Mouse (Mus musculus): ENCODE measurements around the gene Gtf3c1.

The Gtf3c1 gene

GRCm38 (mm10) chr7:125618016-125618415 lies 89.6 kb downstream of the Gtf3c1 start:
- DNase-seq (ENCODE audit: low spot score): no peak

GRCm38 (mm10) chr7:125615453-125615852 lies 92.1 kb downstream of the Gtf3c1 start:
- DNase-seq (ENCODE audit: low spot score): no peak

- no peak for DNase-seq (ENCODE audit: low spot score)
These were observed 94.0 kb downstream of the Gtf3c1 start for GRCm38 (mm10) chr7:125613579-125613978.

- DNase-seq (ENCODE audit: low spot score): no peak
These were observed 99.3 kb downstream of the Gtf3c1 start for GRCm38 (mm10) chr7:125608183-125608688.

DNA sequence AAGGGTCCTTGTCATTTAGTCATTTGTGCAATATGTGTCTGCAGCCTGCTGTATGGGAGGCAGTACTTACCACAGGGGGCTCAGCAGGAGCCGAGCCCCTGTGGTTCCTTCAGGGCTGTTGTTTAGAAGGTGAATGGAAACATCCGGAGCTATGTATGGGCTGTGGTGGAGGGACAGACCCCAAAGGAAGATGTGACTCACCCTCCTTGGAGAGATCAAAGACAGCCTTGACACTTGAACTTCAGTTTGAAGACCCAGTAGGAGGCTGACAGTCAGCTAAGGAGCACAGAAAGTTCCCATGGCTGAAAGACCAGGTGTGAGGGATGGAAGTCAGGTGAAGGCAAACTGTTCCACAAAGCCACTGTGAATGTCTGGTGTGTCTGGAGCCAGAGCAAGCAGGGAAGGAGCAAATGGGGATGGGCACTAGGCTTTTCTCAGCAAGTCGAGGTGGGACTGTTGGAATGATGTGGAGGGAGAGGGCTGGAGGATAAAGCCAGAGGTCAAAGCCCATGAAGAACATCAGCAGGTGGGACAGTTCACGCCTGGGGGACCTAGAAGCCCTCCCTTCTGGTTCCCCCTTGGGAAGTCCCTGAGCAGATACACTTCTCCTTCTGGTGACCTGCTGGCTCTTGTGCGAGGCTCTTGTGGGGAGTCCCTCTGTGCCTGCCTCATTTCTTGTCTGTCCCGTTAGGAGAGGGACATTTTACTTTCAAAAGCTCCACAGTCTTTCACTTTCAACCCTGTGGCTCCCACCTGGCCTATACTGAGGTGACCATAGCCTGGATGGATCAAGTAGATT lies 100.0 kb downstream of the Gtf3c1 start:
- DNase-seq (ENCODE audit: low spot score): no peak

- DNase-seq (ENCODE audit: low spot score): no peak
These were observed 101.1 kb downstream of the Gtf3c1 start for GRCm38 (mm10) chr7:125606265-125607164.

- no peak for DNase-seq (ENCODE audit: low spot score)
These were observed 101.8 kb downstream of the Gtf3c1 start for GRCm38 (mm10) chr7:125605725-125606139.

DNA sequence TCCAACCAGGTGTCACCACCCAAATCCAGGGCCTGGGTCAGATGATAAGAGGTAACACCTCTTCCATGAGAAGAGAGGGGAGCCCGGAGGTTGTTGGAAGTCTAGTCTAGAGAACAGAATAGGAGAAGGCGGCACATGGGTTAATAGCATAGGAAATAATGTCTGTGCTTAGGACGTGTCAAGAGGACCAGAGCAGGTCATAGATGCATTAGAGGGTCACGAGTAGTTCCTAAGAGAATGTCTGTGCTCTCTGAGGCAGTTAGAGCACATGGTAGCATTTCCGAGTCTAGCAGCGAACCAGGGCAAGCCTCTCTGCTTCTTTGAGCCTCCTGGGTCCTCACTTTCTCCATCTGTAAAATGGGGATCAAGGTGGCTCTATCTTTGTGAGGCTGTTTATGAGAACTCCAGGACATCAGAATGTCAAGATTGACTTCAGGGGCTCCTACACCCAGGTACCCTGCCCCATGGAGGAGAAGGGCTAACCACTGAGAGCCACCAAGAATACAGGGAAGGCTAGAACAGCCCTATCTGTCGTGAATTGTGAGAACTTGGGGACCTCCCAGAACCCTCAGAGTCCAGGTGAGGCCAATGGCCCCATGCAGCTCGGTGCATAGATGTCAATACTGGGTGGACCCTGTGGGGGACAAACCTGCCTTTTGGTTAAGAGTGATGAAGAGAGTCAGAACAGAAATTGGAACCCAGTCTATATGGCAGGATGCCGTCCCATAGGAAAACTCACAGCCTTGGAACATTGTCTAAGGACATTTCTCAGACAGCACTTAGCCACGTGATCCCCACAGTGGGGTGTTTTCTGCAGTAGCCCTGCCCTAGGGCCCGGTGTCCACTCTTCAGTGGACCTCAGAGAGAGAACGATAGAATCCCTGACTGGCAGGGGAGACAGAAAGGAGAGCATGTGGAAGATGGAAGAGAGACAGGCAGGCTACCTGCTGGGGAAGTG lies 102.9 kb downstream of the Gtf3c1 start:
- DNase-seq (ENCODE audit: low spot score): no peak

- no peak for DNase-seq (ENCODE audit: low spot score)
These were observed 104.4 kb downstream of the Gtf3c1 start, which contains the start of gene Il21r for GRCm38 (mm10) chr7:125603185-125603631. Il21r (plus strand) TSS chr7:125603429.

DNA sequence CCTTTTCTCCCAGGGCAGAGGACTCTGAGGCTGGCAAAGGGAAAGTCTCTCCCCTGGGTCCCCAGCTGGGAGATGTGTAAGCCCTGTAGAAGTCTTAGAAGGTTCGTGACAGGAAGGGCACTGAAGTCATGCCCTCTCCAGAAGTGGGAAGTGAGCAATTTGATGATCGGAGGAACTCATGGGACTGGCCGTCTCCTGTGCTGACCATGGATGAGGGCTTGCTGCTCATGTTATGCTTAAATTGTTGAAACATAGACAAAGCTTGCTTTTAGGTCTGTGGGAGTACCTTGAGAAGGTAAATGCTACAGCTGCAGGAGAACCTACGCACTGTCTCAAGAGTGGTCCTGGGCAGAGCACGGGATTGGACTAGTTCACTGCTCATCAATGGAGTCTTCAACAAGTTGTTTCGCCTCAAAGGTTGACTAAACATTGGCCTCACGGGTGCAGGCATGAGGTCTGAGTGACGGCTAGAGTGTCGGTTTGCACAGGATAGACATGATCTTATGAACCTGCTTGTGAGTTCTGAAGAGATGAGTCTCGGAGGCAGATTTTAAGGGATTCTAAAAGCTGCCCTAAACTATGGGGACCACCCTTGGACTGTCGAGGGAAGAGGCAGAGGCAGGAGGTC lies 105.6 kb downstream of the Gtf3c1 start:
- DNase-seq (ENCODE audit: low spot score): no peak

DNA sequence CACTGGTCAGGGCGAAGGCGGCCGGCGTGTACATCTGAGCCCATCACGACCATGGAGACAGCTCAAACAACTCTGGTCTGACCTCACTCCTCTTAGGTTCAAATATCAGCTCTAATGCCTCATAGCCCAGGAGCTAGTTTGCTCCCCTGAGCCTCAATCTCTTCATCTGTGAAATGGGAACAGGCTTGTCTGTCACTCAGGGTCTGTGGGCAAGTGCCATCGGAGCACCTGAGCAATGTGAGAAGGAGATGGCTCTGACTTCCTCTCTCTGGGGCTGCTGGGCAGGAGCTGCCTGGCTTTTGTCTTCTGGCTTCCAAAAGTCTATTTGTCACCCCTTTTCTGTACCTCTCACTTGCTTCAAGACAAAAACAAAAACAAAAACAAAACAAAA lies 106.3 kb downstream of the Gtf3c1 start:
- no peak for DNase-seq (ENCODE audit: low spot score)

DNA sequence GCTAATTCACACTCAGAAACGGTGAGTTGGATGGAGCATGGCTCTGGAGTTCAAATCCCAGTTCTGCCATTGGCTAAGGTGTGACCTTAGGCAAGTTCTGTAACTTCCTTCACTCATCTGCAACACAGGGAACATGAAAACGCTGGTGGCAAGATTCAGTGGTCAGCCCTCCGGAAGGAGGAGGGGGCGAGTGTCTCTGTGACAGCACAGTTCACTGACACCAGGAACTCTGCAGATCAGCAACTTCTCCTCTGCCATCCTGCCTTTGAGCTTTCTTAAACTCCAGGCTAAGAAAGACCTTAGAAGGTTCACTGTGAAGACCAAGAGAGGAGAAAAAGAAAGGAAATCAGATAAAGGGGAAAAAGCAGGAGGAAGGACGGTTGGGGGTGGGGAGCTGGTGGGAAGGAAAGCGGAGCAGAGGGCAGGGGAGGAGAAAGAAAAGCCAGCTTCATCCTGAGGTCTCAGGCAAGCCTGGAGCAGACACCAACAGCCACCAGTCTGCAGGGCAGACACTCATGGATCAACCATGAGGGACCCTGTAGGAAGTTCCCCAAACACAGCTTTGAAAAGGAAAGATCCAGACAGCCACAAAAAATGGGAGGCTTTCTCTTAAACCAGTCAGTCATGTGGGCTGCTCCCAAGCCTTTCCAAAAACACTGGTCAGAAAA lies 106.8 kb downstream of the Gtf3c1 start:
- no peak for DNase-seq (ENCODE audit: low spot score)

GRCm38 (mm10) chr7:125600136-125600535 lies 107.4 kb downstream of the Gtf3c1 start:
- DNase-seq (ENCODE audit: low spot score): no peak

GRCm38 (mm10) chr7:125599373-125599973 lies 108.1 kb downstream of the Gtf3c1 start:
- no peak for DNase-seq (ENCODE audit: low spot score)

- DNase-seq (ENCODE audit: low spot score): no peak
These were observed 109.8 kb downstream of the Gtf3c1 start for GRCm38 (mm10) chr7:125597516-125598347.

DNA sequence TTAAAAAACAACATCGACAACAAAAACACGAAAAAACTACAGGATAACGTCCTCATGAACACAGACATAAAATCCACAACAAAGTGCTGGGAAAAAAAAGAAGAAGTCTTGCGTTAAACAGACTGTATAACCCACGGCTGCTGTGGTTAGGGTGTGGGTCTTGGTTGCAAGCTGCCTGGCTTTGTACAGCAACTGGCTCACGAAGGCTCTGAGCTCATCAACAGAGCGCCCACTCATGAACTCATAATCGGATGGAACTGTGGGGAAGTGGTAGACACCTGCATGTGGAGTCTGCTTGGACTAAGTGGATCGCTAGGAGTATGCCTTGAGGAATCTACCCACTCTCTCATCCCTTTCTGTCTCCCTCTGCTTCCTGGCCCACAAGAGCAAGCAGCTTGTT lies 110.5 kb downstream of the Gtf3c1 start:
- no peak for DNase-seq (ENCODE audit: low spot score)

GRCm38 (mm10) chr7:125596406-125596805 lies 111.2 kb downstream of the Gtf3c1 start:
- no peak for DNase-seq (ENCODE audit: low spot score)

DNA sequence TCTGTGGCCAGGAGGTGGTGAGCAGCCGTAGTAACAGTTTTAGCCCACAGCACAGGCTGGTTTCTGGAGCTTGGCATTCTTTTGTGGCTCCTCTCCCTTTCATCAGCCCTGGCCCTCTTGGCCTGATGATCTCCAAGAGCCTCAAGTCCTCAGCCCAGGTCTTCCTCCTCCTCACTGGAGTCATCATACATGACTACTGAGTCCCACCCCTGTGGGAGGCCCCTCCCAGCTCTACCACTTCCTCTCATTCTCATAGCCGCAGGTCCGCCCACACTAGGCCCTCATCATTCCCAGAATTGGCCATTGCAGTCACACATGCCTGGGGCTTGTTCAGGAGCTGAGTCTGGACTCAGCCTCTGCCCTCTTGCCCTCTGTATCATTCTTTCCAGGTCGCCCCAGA lies 113.7 kb downstream of the Gtf3c1 start:
- DNase-seq (ENCODE audit: low spot score): no peak

Data from urinary bladder, postnatal 14 days (tissue).